Mouse (Mus musculus): Measurements from ENCODE around the gene 6030458C11Rik. TPM values are rescaled to one million over a fixed set of nuclear protein-coding genes. Genes with fewer than 3 reads are reported as not detected.

Gene 6030458C11Rik
- 23.0 and 31.8 TPM in 2 replicates for polyA plus RNA-seq (2014; fragmentation: Nextera tagmentation; extraction: Ambion mirVana)

DNA sequence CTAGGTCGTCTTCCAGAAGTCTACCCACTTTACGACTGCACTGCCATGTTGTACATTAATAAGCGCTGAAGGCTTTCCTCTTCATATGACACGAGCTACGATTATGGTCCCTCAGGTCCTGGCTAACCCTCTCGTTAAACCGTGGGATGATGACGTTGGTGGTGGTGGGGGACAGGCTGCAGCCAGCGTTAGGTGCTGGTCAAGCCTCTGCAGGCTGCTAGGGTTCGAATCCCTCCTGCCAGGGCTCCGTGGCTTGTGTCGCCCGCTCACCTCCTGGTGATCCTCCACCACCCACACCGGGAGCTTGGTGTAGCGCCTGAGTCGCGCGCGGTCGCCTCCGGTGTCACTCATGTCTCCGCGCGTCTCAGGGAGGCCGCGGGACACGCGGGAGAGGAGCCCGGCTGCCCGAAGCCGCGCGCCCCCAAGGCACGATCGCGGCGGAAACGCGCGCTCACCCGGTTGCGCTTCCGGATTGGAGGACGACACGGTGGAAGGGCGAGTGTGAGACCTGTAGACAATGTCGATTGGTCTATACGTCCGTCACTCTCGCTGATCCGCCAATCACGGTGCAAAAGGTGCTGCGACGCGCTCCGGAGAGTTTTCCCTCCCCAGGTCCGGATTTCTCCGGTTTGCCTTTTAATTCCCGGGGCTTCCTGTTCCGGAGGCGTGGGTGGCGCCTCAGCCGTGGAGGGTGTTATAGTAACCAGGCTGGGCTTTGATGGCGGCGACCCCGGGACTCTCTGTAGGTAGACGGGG is at the start of gene 6030458C11Rik, which contains the start of gene Drosha:
TSS of gene 6030458C11Rik (minus strand) at position 453 of the 756 bp plus-strand sequence.
TSS of gene Drosha (plus strand) at position 619 of the 756 bp plus-strand sequence.
- Histone ChIP-seq H3K9ac (ENCODE audit: low read depth, low read length) (peak within 1 kb of the TSS; percentile 96), H3K4me2 (peak within 1 kb of the TSS; percentile 81), H3K9me3 (replicated peaks; ENCODE audit: control insufficient read depth, low read length) (no peaks in the 10 kb centered on the region), H3K4me3 (ENCODE audit: low read depth, low read length) (peak within 1 kb of the TSS; percentile 94), H3K27me3 (ENCODE audit: control insufficient read depth, insufficient read depth, low read length) (no peaks in the 10 kb centered on the region), H3K36me3 (ENCODE audit: control insufficient read depth, insufficient read depth, low read length) (peaks cover 8% of the 10 kb centered on the region; the same call in 1 of the 2 replicates), H3K27ac (ENCODE audit: low read depth, low read length) (peak within 1 kb of the TSS; percentile 62), H3K4me1 (ENCODE audit: control insufficient read depth, insufficient read depth, low read length) (peaks cover 13% of the 10 kb centered on the region)
- WGBS (ENCODE audit: insufficient replicate concordance): under 1% methylated on average over 67 of the region's 67 CpGs
- ATAC-seq (replicated peaks; ENCODE audit: insufficient number of reproducible peaks, low FRiP score, low TSS enrichment): peak; percentile 100

DNA sequence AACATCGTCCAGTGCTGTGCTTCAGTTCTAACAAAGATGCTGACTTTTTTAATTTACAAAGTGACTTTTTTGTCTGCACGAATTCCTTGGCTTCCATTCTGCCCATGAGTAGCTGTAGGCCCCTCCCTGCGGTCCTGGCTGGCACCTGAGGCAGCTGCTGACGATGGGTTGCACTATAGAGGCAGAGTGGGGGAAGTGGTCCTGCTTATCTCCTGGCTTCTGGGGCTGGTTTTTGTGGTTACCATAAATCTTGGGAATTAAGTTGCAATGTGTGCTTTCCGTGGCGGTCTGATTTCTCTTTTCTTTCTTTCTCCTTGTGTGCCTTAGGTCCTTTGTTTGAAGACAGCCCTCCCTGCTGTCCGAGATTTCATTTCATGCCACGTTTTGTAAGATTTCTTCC is 42.8 kb upstream of the 6030458C11Rik start:
- Histone ChIP-seq H3K9ac (ENCODE audit: low read depth, low read length) (no peak overlapping the region), H3K36me3 (ENCODE audit: control insufficient read depth, insufficient read depth, low read length) (peaks cover 5% of the 10 kb centered on the region), H3K4me3 (ENCODE audit: low read depth, low read length) (no peak overlapping the region), H3K27me3 (ENCODE audit: control insufficient read depth, insufficient read depth, low read length) (no peaks in the 10 kb centered on the region), H3K27ac (ENCODE audit: low read depth, low read length) (no peak overlapping the region), H3K4me1 (ENCODE audit: control insufficient read depth, insufficient read depth, low read length) (no peaks in the 10 kb centered on the region), H3K4me2 (no peak overlapping the region), H3K9me3 (replicated peaks; ENCODE audit: control insufficient read depth, low read length) (no peaks in the 10 kb centered on the region)
- WGBS (ENCODE audit: insufficient replicate concordance): 81% methylated on average over 8 of the region's 8 CpGs
- ATAC-seq (replicated peaks; ENCODE audit: insufficient number of reproducible peaks, low FRiP score, low TSS enrichment): no peak

DNA sequence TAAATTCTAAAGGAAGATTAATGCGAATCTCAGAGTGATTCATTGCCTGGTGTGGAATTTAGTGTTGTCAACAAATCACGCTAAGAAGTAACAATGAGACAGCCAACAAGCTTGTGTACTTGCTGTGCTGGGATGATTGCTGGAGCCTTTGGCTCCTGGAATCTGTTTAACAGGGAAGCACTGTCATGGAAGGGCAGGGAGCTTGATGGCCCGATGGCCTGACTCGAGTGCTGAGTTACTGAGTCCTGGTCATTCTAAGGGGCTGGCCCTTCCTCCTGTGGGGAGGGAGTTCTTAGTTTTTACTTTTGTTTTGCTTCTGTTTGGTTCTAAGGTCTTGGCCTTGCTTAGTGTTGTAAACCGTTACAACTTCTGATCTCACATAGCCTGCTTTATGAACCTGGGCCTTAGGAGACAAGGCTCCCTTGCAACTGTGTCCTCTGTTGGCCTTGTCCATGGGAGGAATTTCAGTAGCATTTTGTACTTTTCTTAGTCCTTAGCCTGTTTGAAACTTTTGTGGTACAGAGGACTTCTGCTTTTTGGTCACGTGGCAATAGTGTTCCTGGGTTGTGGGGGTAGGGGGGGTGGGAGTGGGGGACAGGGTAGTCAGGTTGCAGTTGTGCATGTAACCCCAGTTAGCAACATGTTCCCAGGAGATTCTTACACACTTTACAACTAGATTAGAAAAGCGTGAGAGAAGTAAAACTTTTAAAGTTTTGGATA is 41.3 kb upstream of the 6030458C11Rik start:
- no peaks in the 10 kb centered on the region for H3K4me1 ChIP-seq (ENCODE audit: control insufficient read depth, insufficient read depth, low read length)
- no peaks in the 10 kb centered on the region for H3K27me3 ChIP-seq (ENCODE audit: control insufficient read depth, insufficient read depth, low read length)
- WGBS (ENCODE audit: insufficient replicate concordance): 76% methylated on average over 7 of the region's 7 CpGs
- H3K4me3 ChIP-seq (ENCODE audit: low read depth, low read length): no peak overlapping the region
- no peak for ATAC-seq (replicated peaks; ENCODE audit: insufficient number of reproducible peaks, low FRiP score, low TSS enrichment)
- H3K9ac ChIP-seq (ENCODE audit: low read depth, low read length): no peak overlapping the region
- no peak overlapping the region for H3K4me2 ChIP-seq
- H3K27ac ChIP-seq (ENCODE audit: low read depth, low read length): 0 out of 2 replicates have a peak overlapping the region, but pooled peaks have one; percentile 29
- H3K9me3 ChIP-seq (replicated peaks; ENCODE audit: control insufficient read depth, low read length): no peaks in the 10 kb centered on the region
- peaks cover 11% of the 10 kb centered on the region for H3K36me3 ChIP-seq (ENCODE audit: control insufficient read depth, insufficient read depth, low read length)

DNA sequence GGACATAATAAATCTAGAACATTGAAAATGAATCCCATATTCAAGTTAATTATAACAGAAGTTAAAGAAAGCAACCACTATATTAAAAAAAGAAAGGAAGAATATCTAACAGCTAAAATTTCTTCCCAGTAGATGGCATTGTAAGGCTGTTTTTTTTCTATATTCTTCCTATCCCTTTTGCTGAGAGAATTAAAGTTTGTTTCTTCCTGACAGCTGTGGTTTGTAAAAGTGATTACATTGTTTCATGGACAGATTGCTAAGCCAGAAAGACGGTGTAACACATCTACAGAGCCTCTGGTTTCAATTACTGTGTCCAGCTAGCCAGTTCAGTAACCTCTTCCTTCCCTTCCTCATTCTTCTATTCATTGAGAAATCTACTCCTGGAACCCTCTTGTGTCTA is 39.2 kb upstream of the 6030458C11Rik start:
- Histone ChIP-seq H3K4me3 (ENCODE audit: low read depth, low read length) (no peak overlapping the region), H3K4me1 (ENCODE audit: control insufficient read depth, insufficient read depth, low read length) (0 out of 2 replicates have a peak, but pooled peaks cover under 1% of the 10 kb centered on the region), H3K27ac (ENCODE audit: low read depth, low read length) (no peak overlapping the region), H3K9me3 (replicated peaks; ENCODE audit: control insufficient read depth, low read length) (no peaks in the 10 kb centered on the region), H3K4me2 (no peak overlapping the region), H3K9ac (ENCODE audit: low read depth, low read length) (no peak overlapping the region), H3K27me3 (ENCODE audit: control insufficient read depth, insufficient read depth, low read length) (no peaks in the 10 kb centered on the region), H3K36me3 (ENCODE audit: control insufficient read depth, insufficient read depth, low read length) (peaks cover 11% of the 10 kb centered on the region)
- no peak for ATAC-seq (replicated peaks; ENCODE audit: insufficient number of reproducible peaks, low FRiP score, low TSS enrichment)
- WGBS (ENCODE audit: insufficient replicate concordance): 58% methylated on average over 1 of the region's 1 CpGs

DNA sequence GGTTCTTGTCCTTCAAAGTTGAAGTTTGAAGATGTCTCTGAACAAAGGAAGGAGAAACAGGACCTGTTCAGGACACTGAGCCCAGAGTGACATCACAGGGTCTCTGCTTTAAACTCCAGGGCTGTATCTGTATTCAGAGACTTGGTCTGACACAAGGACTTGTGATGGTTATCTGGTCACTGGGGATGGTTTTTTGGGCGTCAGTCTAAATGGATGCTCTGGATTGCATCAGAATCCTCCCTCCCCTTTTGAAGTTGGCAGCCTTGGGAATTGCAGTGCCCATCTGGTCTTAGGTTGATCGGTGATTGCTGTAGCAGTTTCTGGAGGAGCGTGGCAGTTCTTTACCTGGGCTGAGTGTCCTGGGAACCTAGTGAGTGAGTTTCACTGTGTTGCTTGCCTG is 37.6 kb upstream of the 6030458C11Rik start:
- Histone ChIP-seq H3K27me3 (ENCODE audit: control insufficient read depth, insufficient read depth, low read length) (no peaks in the 10 kb centered on the region), H3K9me3 (replicated peaks; ENCODE audit: control insufficient read depth, low read length) (no peaks in the 10 kb centered on the region), H3K9ac (ENCODE audit: low read depth, low read length) (no peak overlapping the region), H3K4me3 (ENCODE audit: low read depth, low read length) (no peak overlapping the region), H3K4me2 (no peak overlapping the region), H3K27ac (ENCODE audit: low read depth, low read length) (no peak overlapping the region), H3K4me1 (ENCODE audit: control insufficient read depth, insufficient read depth, low read length) (peaks cover 7% of the 10 kb centered on the region; the same call in 1 of the 2 replicates), H3K36me3 (ENCODE audit: control insufficient read depth, insufficient read depth, low read length) (peaks cover 6% of the 10 kb centered on the region)
- ATAC-seq (replicated peaks; ENCODE audit: insufficient number of reproducible peaks, low FRiP score, low TSS enrichment): no peak
- WGBS (ENCODE audit: insufficient replicate concordance): 70% methylated on average over 3 of the region's 3 CpGs

DNA sequence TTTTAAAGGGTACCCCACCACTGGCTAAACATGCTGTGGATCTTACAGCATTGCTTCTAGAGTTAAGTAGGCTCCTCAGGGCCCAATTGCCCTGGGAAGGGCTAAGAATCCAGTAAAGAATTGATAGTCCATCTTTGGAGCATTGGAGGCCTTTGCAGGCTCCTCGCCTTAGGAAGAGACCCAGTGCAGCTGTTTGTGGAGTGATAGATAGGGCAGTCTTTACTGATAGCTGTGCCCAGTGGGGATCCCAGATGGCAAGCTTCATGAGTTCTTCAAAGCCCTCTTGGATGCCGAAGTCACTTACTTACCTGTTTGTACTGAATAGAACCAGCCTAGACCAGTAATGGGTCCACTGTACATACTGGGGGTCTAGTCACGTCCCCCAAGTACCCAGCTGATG is 34.2 kb upstream of the 6030458C11Rik start:
- H3K27ac ChIP-seq (ENCODE audit: low read depth, low read length): no peak overlapping the region
- peaks cover 11% of the 10 kb centered on the region for H3K36me3 ChIP-seq (ENCODE audit: control insufficient read depth, insufficient read depth, low read length)
- no peaks in the 10 kb centered on the region for H3K27me3 ChIP-seq (ENCODE audit: control insufficient read depth, insufficient read depth, low read length)
- no peak overlapping the region for H3K4me3 ChIP-seq (ENCODE audit: low read depth, low read length)
- H3K4me1 ChIP-seq (ENCODE audit: control insufficient read depth, insufficient read depth, low read length): peaks cover 7% of the 10 kb centered on the region; the same call in 1 of the 2 replicates
- H3K4me2 ChIP-seq: no peak overlapping the region
- ATAC-seq (replicated peaks; ENCODE audit: insufficient number of reproducible peaks, low FRiP score, low TSS enrichment): no peak
- no peak overlapping the region for H3K9ac ChIP-seq (ENCODE audit: low read depth, low read length)
- no peaks in the 10 kb centered on the region for H3K9me3 ChIP-seq (replicated peaks; ENCODE audit: control insufficient read depth, low read length)
- 87% methylated on average over 3 of the region's 3 CpGs for WGBS (ENCODE audit: insufficient replicate concordance)

DNA sequence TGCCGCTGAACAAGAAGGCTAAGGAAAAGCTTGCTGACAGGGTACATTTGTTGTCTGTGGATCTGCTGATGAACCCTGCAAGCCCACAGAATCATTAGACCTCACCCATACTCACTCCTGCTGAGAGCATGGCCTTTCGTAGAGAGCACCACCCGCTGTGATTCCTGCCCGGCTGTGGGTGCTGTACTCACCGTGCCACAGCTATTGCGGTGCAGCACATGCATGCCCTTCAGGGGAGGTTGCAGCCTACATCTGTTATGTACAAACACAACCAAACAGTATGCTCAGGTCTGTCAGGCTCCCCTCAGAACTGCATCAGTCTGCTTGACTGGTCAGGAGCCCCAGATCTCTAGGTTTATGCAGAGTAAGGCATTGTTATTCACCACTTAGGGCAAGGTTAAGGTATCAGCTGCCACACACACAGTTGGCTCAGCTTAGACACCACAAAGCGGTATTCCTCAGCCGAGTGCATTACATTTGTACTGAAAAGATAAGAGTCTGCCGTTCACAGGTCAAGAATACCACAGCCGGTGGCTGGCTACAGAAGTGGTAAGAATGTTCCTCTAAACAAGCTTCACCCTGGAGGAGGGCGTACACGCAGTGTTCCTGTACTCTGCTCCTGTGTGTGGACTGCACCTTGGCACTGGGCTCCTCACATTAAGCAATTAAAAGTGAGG is 33.5 kb upstream of the 6030458C11Rik start:
- Histone ChIP-seq H3K27ac (ENCODE audit: low read depth, low read length) (no peak overlapping the region), H3K27me3 (ENCODE audit: control insufficient read depth, insufficient read depth, low read length) (no peaks in the 10 kb centered on the region), H3K36me3 (ENCODE audit: control insufficient read depth, insufficient read depth, low read length) (peaks cover 12% of the 10 kb centered on the region), H3K9me3 (replicated peaks; ENCODE audit: control insufficient read depth, low read length) (no peaks in the 10 kb centered on the region), H3K9ac (ENCODE audit: low read depth, low read length) (no peak overlapping the region), H3K4me3 (ENCODE audit: low read depth, low read length) (no peak overlapping the region), H3K4me2 (no peak overlapping the region), H3K4me1 (ENCODE audit: control insufficient read depth, insufficient read depth, low read length) (peaks cover 7% of the 10 kb centered on the region; the same call in 1 of the 2 replicates)
- ATAC-seq (replicated peaks; ENCODE audit: insufficient number of reproducible peaks, low FRiP score, low TSS enrichment): 0 out of 2 replicates have a peak, but pooled peaks have one; percentile 48
- WGBS (ENCODE audit: insufficient replicate concordance): 60% methylated on average over 12 of the region's 12 CpGs

DNA sequence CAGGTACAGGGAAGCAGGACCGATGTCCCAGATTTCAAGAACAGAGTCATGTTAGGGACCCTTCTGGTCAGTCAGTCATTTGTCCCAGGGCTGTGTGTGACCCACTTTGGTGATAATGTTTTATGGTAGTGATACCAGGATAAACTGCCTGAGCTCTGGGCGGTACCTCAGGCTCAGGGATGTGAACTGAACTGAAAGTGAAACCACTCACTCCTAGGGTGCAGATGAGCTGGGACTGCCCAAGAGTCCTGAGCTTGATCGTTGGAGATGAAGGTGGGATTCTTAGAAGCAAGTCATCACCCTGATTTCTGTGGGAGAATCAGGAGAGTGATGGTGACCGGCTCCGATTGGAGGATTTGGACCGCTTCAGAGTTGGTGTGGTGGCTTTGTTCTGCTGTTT is 32.3 kb upstream of the 6030458C11Rik start:
- Histone ChIP-seq H3K27ac (ENCODE audit: low read depth, low read length) (no peak overlapping the region), H3K9ac (ENCODE audit: low read depth, low read length) (no peak overlapping the region), H3K36me3 (ENCODE audit: control insufficient read depth, insufficient read depth, low read length) (peaks cover 12% of the 10 kb centered on the region), H3K4me3 (ENCODE audit: low read depth, low read length) (no peak overlapping the region), H3K4me2 (no peak overlapping the region), H3K4me1 (ENCODE audit: control insufficient read depth, insufficient read depth, low read length) (peaks cover 7% of the 10 kb centered on the region; the same call in 1 of the 2 replicates), H3K27me3 (ENCODE audit: control insufficient read depth, insufficient read depth, low read length) (no peaks in the 10 kb centered on the region), H3K9me3 (replicated peaks; ENCODE audit: control insufficient read depth, low read length) (no peaks in the 10 kb centered on the region)
- 93% methylated on average over 6 of the region's 6 CpGs for WGBS (ENCODE audit: insufficient replicate concordance)
- no peak for ATAC-seq (replicated peaks; ENCODE audit: insufficient number of reproducible peaks, low FRiP score, low TSS enrichment)
